Comparison of ENCODE assay signal across 10 mouse cellular contexts in the genomic region with DNA sequence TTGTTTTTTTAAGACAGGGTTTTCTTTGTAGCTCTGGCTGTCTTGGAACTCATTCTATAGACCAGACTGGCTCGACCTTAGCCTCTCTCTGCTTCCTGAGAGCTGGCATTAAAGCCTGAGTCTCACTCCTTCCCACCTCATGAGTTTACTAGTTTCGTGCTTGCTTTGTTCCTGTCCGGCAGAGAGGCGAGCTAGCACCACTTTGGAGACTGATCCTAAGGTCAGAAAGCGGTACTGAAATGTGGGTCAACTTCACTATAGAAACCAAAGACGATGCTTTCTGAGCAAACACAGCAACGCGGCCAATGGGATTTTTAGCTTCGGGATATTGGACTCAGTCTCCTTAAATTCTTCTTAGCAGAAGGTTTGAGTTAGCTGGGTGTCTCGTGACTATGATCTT. TPM values are rescaled to one million over a fixed set of nuclear protein-coding genes. Genes with fewer than 3 reads are reported as not detected.
DNase-seq lines count a peak whose midpoint lies in the region; ATAC-seq and TF ChIP-seq lines count a peak whose summit lies in the region.
"Had no signal": no experiment of that assay in that cellular context is flagged by ENCODE, and none has a peak within 500 bp of the region (broad histone marks: within the 10 kb centered on the region; RNA-seq: fewer than 3 reads in every experiment).

No protein-coding gene starts in this region.

- 32% methylated on average over 10 of the region's 10 CpGs for WGBS in heart, embryonic 12.5 days
- 64% methylated on average over 10 of the region's 10 CpGs for WGBS in heart, adult 2 months
- WGBS in midbrain, embryonic 10.5 days: 43% methylated on average over 10 of the region's 10 CpGs
- WGBS in midbrain, postnatal 0 days: 38% methylated on average over 10 of the region's 10 CpGs
- WGBS in limb, embryonic 11.5 days: 37% methylated on average over 10 of the region's 10 CpGs
- WGBS in neural tube, embryonic 14.5 days: 44% methylated on average over 10 of the region's 10 CpGs

- no peak for TF ChIP-seq POLR2A in heart, adult 2 months (IDR thresholded peaks at IDR 0.05; ENCODE audit: insufficient read depth, low read depth, low read length)

- H3K9me3 ChIP-seq in heart, embryonic 12.5 days (replicated peaks): no peaks in the 10 kb centered on the region
- no peaks in the 10 kb centered on the region for H3K9me3 ChIP-seq in midbrain, embryonic 10.5 days (replicated peaks)
- H3K9me3 ChIP-seq in midbrain, postnatal 0 days (ENCODE audit: low read length): no peaks in the 10 kb centered on the region
- H3K9me3 ChIP-seq in limb, embryonic 11.5 days (ENCODE audit: control insufficient read depth, low read length): no peaks in the 10 kb centered on the region
- no peaks in the 10 kb centered on the region for H3K9me3 ChIP-seq in neural tube, embryonic 14.5 days (ENCODE audit: control insufficient read depth, low read length)
- H3K9me3 ChIP-seq: liver, embryonic 13.5 days had no signal

- no peaks in the 10 kb centered on the region for H3K79me2 ChIP-seq in heart, adult 2 months (replicated peaks; ENCODE audit: control insufficient read depth, insufficient read depth, low read length)

- no peak overlapping the region for H3K9ac ChIP-seq in heart, embryonic 12.5 days
- no peak overlapping the region for H3K9ac ChIP-seq in heart, adult 2 months (ENCODE audit: low read depth, low read length)
- H3K9ac ChIP-seq in midbrain, postnatal 0 days (replicated peaks; ENCODE audit: low read length, poor library complexity, severe bottlenecking): no peak overlapping the region
- H3K9ac ChIP-seq in limb, embryonic 11.5 days (ENCODE audit: low read length): no peak overlapping the region
- H3K9ac ChIP-seq in neural tube, embryonic 14.5 days (replicated peaks; ENCODE audit: low read depth, low read length): no peak overlapping the region

- TF ChIP-seq CTCF in heart, adult 2 months (IDR thresholded peaks at IDR 0.05): no peak
- no peak for TF ChIP-seq CTCF in midbrain, postnatal 0 days (IDR thresholded peaks at IDR 0.05)

- intact Hi-C loops in heart, adult 2 months (cut with DNase I): loop anchor here (5.0 kb wide), 1 partner anchor 80 kb away; no protein-coding TSS in a partner anchor
- intact Hi-C loops in gastrocnemius, postnatal 14 days (cut with DNase I; ENCODE audit: low total_unique reads): no loop called here

- H3K4me2 ChIP-seq in heart, embryonic 12.5 days: peak overlapping the region; percentile 80
- no peak overlapping the region for H3K4me2 ChIP-seq in midbrain, postnatal 0 days (ENCODE audit: low read depth, low read length, poor library complexity, severe bottlenecking)
- H3K4me2 ChIP-seq in limb, embryonic 11.5 days (ENCODE audit: low read depth, severe bottlenecking): peak overlapping the region; percentile 76
- H3K4me2 ChIP-seq in neural tube, embryonic 14.5 days (ENCODE audit: low read depth, low read length): peak overlapping the region; percentile 98; the same call in 1 of the 2 replicates

- H3K27me3 ChIP-seq in heart, embryonic 12.5 days (replicated peaks): no peaks in the 10 kb centered on the region
- no peaks in the 10 kb centered on the region for H3K27me3 ChIP-seq in heart, adult 2 months (ENCODE audit: control insufficient read depth, insufficient read depth, low read length)
- H3K27me3 ChIP-seq in midbrain, embryonic 10.5 days (ENCODE audit: low read depth, poor library complexity, severe bottlenecking): peaks cover 20% of the 10 kb centered on the region
- H3K27me3 ChIP-seq in midbrain, postnatal 0 days (ENCODE audit: insufficient read depth, low read length): peaks cover 13% of the 10 kb centered on the region
- H3K27me3 ChIP-seq in limb, embryonic 11.5 days (ENCODE audit: control insufficient read depth, insufficient read depth, low read length): no peaks in the 10 kb centered on the region
- no peaks in the 10 kb centered on the region for H3K27me3 ChIP-seq in neural tube, embryonic 14.5 days (ENCODE audit: control insufficient read depth, insufficient read depth, low read length)
- H3K27me3 ChIP-seq: CH12.LX had no signal

- no peak for DNase-seq in heart, adult 2 months
- no peak for DNase-seq in midbrain, embryonic 10.5 days (ENCODE audit: low spot score)
- DNase-seq in midbrain, postnatal 0 days (ENCODE audit: low spot score): no peak
- DNase-seq in limb, embryonic 11.5 days (ENCODE audit: low spot score): peak; percentile 36
- DNase-seq in gastrocnemius, postnatal 14 days: no peak
- DNase-seq in adrenal gland, postnatal 36 days: no peak
- DNase-seq: liver, embryonic 13.5 days had no signal

- TF ChIP-seq EP300 in heart, adult 2 months (IDR thresholded peaks at IDR 0.05; ENCODE audit: insufficient read depth, low read depth, low read length): no peak

- no peak overlapping the region for H3K27ac ChIP-seq in heart, embryonic 12.5 days (ENCODE audit: poor library complexity, severe bottlenecking)
- no peak overlapping the region for H3K27ac ChIP-seq in heart, adult 2 months
- H3K27ac ChIP-seq in midbrain, embryonic 10.5 days (replicated peaks): no peak overlapping the region
- no peak overlapping the region for H3K27ac ChIP-seq in midbrain, postnatal 0 days (ENCODE audit: low read depth, low read length)
- no peak overlapping the region for H3K27ac ChIP-seq in limb, embryonic 11.5 days (replicated peaks; ENCODE audit: low read depth, low read length)
- no peak overlapping the region for H3K27ac ChIP-seq in neural tube, embryonic 14.5 days (ENCODE audit: low read depth, low read length)
- H3K27ac ChIP-seq: liver, embryonic 13.5 days had no signal

- ATAC-seq in heart, embryonic 12.5 days (ENCODE audit: insufficient number of reproducible peaks, low FRiP score): no peak
- ATAC-seq in midbrain, postnatal 0 days (ENCODE audit: low FRiP score): no peak
- no peak for ATAC-seq in limb, embryonic 11.5 days (ENCODE audit: insufficient number of reproducible peaks, low FRiP score, low TSS enrichment, low read depth)
- no peak for ATAC-seq in neural tube, embryonic 14.5 days (ENCODE audit: low read depth)

- H3K36me3 ChIP-seq in heart, embryonic 12.5 days: no peaks in the 10 kb centered on the region
- H3K36me3 ChIP-seq in heart, adult 2 months (ENCODE audit: control insufficient read depth, insufficient read depth, low read length): no peaks in the 10 kb centered on the region
- no peaks in the 10 kb centered on the region for H3K36me3 ChIP-seq in midbrain, embryonic 10.5 days
- no peaks in the 10 kb centered on the region for H3K36me3 ChIP-seq in midbrain, postnatal 0 days (ENCODE audit: insufficient read depth, low read length)
- H3K36me3 ChIP-seq in limb, embryonic 11.5 days (ENCODE audit: control insufficient read depth, insufficient read depth, low read length): no peaks in the 10 kb centered on the region
- no peaks in the 10 kb centered on the region for H3K36me3 ChIP-seq in neural tube, embryonic 14.5 days (ENCODE audit: control insufficient read depth, insufficient read depth, low read length)
- H3K36me3 ChIP-seq: liver, embryonic 13.5 days had no signal

- H3K4me3 ChIP-seq in heart, embryonic 12.5 days: no peak overlapping the region
- no peak overlapping the region for H3K4me3 ChIP-seq in heart, adult 2 months
- peak overlapping the region; percentile 85; the same call in 1 of the 2 replicates for H3K4me3 ChIP-seq in midbrain, embryonic 10.5 days
- H3K4me3 ChIP-seq in midbrain, postnatal 0 days (ENCODE audit: low read depth, low read length): no peak overlapping the region
- H3K4me3 ChIP-seq in limb, embryonic 11.5 days (ENCODE audit: low read depth, low read length): no peak overlapping the region
- peak overlapping the region; percentile 76; the same call in 1 of the 2 replicates for H3K4me3 ChIP-seq in neural tube, embryonic 14.5 days (ENCODE audit: low read depth, low read length)

- H3K4me1 ChIP-seq in heart, embryonic 12.5 days (replicated peaks): peaks cover 17% of the 10 kb centered on the region
- H3K4me1 ChIP-seq in heart, adult 2 months (ENCODE audit: control insufficient read depth, insufficient read depth, low read length): no peaks in the 10 kb centered on the region
- H3K4me1 ChIP-seq in midbrain, embryonic 10.5 days: peaks cover 28% of the 10 kb centered on the region
- H3K4me1 ChIP-seq in midbrain, postnatal 0 days (ENCODE audit: insufficient read depth, low read length): no peaks in the 10 kb centered on the region; the same call in 1 of the 2 replicates
- no peaks in the 10 kb centered on the region; the same call in 1 of the 2 replicates for H3K4me1 ChIP-seq in limb, embryonic 11.5 days (ENCODE audit: control insufficient read depth, insufficient read depth, low read length)
- no peaks in the 10 kb centered on the region for H3K4me1 ChIP-seq in neural tube, embryonic 14.5 days (ENCODE audit: control insufficient read depth, insufficient read depth, low read length)
- H3K4me1 ChIP-seq: liver, embryonic 13.5 days had no signal

RNA-seq across cellular contexts. Expression of gene Nhsl1, which starts 1.3 kb away (rescaled TPM):
- 15.5 and 17.8 TPM in 2 replicates for polyA plus RNA-seq in heart, embryonic 12.5 days (2016; fragmentation: Nextera tagmentation; extraction: Ambion mirVana)
- 10 to 100 TPM; 15.8 to 17.4 TPM for total RNA-seq in heart, adult 2 months (2021)
- polyA plus RNA-seq in heart, adult 2 months (2012; rRNA removed): 6.8 and 9.8 TPM in 2 replicates
- polyA plus RNA-seq in midbrain, embryonic 10.5 days (2016; fragmentation: Nextera tagmentation; extraction: Ambion mirVana): 10.5 and 11.5 TPM in 2 replicates
- total RNA-seq in midbrain, postnatal 0 days (2014; rRNA removed): 16.0 and 18.0 TPM in 2 replicates
- 6.7 and 7.2 TPM in 2 replicates for polyA plus RNA-seq in midbrain, postnatal 0 days (2015; fragmentation: Nextera tagmentation; extraction: Ambion mirVana)
- polyA plus RNA-seq in limb, embryonic 11.5 days (2014; fragmentation: Nextera tagmentation; extraction: Ambion mirVana): 8.6 and 9.9 TPM in 2 replicates
- polyA plus RNA-seq in neural tube, embryonic 14.5 days (2014; fragmentation: Nextera tagmentation; extraction: Ambion mirVana): 20.9 and 21.0 TPM in 2 replicates
- total RNA-seq in gastrocnemius, postnatal 14 days (2021): 1 to 10 TPM; 6.6 to 7.5 TPM
- total RNA-seq in adrenal gland, postnatal 36 days (2021): 1 to 10 TPM; 4.0 to 4.3 TPM

Comparison
In these comparisons a context has a peak if more than half of its experiments do, and no peak if none do; other contexts are left out.
1. H3K4me3 ChIP-seq: peak in midbrain, embryonic 10.5 days (single experiment) and neural tube, embryonic 14.5 days (single experiment); none in heart, embryonic 12.5 days (single experiment), heart, adult 2 months (single experiment), midbrain, postnatal 0 days (single experiment) and limb, embryonic 11.5 days (single experiment).